Mouse (Mus musculus) CH12.LX (cell line): ENCODE data around the gene Fmnl1.

ENCODE experiments used
- CTCF ChIP-seq, 2 experiments: IDR thresholded peaks in 1 of 2; conservative IDR thresholded peaks in 1 of 2; 2 replicates each; pipeline ENCODE4 v1.5.1; 2011 to 2012; ENCODE audit warnings: low read depth in 2 of 2, low read length in 2 of 2, improper control_type of control experiment in 1 of 2, inconsistent platforms in 1 of 2, mild to moderate bottlenecking in 1 of 2, moderate library complexity in 1 of 2
- ELF1 ChIP-seq: IDR thresholded peaks from 2 replicates; pipeline ENCODE4 v1.6.1; 2014; ENCODE audit warnings: low read depth, mild to moderate bottlenecking, inconsistent platforms, low read length, improper control_type of control experiment
- JUND ChIP-seq: conservative IDR thresholded peaks from 2 replicates; pipeline ENCODE4 v1.6.1; 2011; ENCODE audit warnings: low read depth, low read length, improper control_type of control experiment
- KAT2A ChIP-seq: IDR thresholded peaks from 2 replicates; pipeline ENCODE4 v1.6.1; 2012; ENCODE audit warnings: low read length, improper control_type of control experiment, inconsistent platforms; ENCODE audit not compliant: insufficient replicate concordance
- MAFK ChIP-seq: IDR thresholded peaks from 2 replicates; pipeline ENCODE4 v1.6.1; 2011; ENCODE audit warnings: low read length, improper control_type of control experiment; ENCODE audit not compliant: insufficient replicate concordance
- MAZ ChIP-seq: IDR thresholded peaks from 2 replicates; pipeline ENCODE4 v1.6.1; 2012; ENCODE audit warnings: low read depth, mild to moderate bottlenecking, inconsistent platforms, low read length, improper control_type of control experiment, moderate library complexity
- MXI1 ChIP-seq: IDR thresholded peaks from 2 replicates; pipeline ENCODE4 v1.6.1; 2011; ENCODE audit warnings: mild to moderate bottlenecking, low read depth, low read length, improper control_type of control experiment
- NELFE ChIP-seq: IDR thresholded peaks from 2 replicates; pipeline ENCODE4 v1.6.1; 2011; ENCODE audit warnings: low read depth, low read length, improper control_type of control experiment
- POLR2A ChIP-seq: IDR thresholded peaks from 2 replicates; pipeline ENCODE4 v1.6.1; 2011; ENCODE audit warnings: low read depth, mild to moderate bottlenecking, improper control_type of control experiment, low read length
- TBP ChIP-seq: conservative IDR thresholded peaks from 2 replicates; pipeline ENCODE4 v1.6.1; 2011; ENCODE audit warnings: low read depth, low read length, improper control_type of control experiment
- TCF12 ChIP-seq: IDR thresholded peaks from 2 replicates; pipeline ENCODE4 v1.6.1; 2014; ENCODE audit warnings: low read depth, mild to moderate bottlenecking, inconsistent platforms, low read length, improper control_type of control experiment
- UBTF ChIP-seq: IDR thresholded peaks from 2 replicates; pipeline ENCODE4 v1.6.1; 2012; ENCODE audit warnings: low read depth, mild to moderate bottlenecking, inconsistent platforms, low read length, improper control_type of control experiment, moderate library complexity
- USF1 ChIP-seq: IDR thresholded peaks from 2 replicates; pipeline ENCODE4 v1.6.1; 2014; ENCODE audit warnings: low read depth, mild to moderate bottlenecking, inconsistent platforms, low read length, improper control_type of control experiment
- ZC3H11A ChIP-seq: IDR thresholded peaks from 2 replicates; pipeline ENCODE4 v1.6.1; 2012; ENCODE audit warnings: low read depth, mild to moderate bottlenecking, inconsistent platforms, low read length, improper control_type of control experiment

DNA sequence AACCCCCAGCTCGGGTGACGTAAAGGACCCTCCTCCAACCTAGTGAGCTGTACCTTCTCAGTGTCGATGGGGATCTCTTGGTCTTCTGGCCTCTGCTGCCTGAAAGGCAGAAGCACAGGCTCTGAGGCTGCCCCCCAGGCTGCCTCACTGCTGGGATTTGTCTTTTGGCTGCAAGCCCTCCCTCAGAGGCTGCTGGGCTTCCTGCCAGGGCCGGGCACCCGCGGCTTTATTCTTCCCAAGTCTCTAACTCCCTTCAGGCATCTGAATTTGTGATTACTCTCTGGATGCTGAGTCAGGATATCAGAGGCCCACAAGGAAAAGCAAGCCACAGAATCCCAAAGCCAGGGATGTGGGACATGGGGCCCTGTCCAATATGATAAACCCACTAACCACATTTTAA, 30.8 kb downstream of the Fmnl1 start:
- TF ChIP-seq TCF12 (no peak), UBTF (no peak), NELFE (no peak), CTCF (conservative IDR thresholded peaks at IDR 0.05 in 1 of 2, IDR thresholded peaks at IDR 0.05 in 1 of 2; ENCODE audit: low read depth in 2 of 2, low read length in 2 of 2) (no peak), ELF1 (no peak), KAT2A (no peak), MAZ (no peak), POLR2A (no peak), ZC3H11A (no peak), MXI1 (no peak), USF1 (no peak), TBP (no peak), JUND (no peak), MAFK (no peak)
